12 mouse cellular contexts compared by ENCODE assay signal in genomic region chr8:93888150-93888676, GRCm38 (mm10).
A peak's percentile ranks its signal among the peaks of the same experiment; 100 is the strongest.
DNase-seq lines count a peak whose midpoint lies in the region; ATAC-seq and TF ChIP-seq lines count a peak whose summit lies in the region.
"Had no signal": no experiment of that assay in that cellular context is flagged by ENCODE, and none has a peak within 500 bp of the region (broad histone marks: within the 10 kb centered on the region; RNA-seq: fewer than 3 reads in every experiment).

No protein-coding gene starts in this region.

- ATAC-seq in heart, embryonic 12.5 days (ENCODE audit: insufficient number of reproducible peaks, low FRiP score) = no peak
- ATAC-seq in intestine, embryonic 16.5 days = 0 out of 2 replicates have a peak, but pooled peaks have one; percentile 28

- DNase-seq in heart, adult 2 months = no peak
- DNase-seq in left cerebral cortex, adult 2 months (ENCODE audit: extremely low spot score in 1 of 2, low spot score in 2 of 2) = no peak
- no peak for DNase-seq in left cerebral cortex, adult 11 months (ENCODE audit: low spot score)
- no peak for DNase-seq in gastrocnemius, adult 8-10 months (ENCODE audit: low spot score in 2 of 2)
- no peak for DNase-seq in gastrocnemius, postnatal 4 days (ENCODE audit: low spot score in 2 of 2)
- DNase-seq: right cerebral cortex, postnatal 4 days; thymus, postnatal 4 days had no signal

- no peak for TF ChIP-seq POLR2A in heart, adult 2 months (IDR thresholded peaks at IDR 0.05; ENCODE audit: insufficient read depth, low read depth, low read length)
- TF ChIP-seq POLR2A in cortical plate, adult 2 months (IDR thresholded peaks at IDR 0.05; ENCODE audit: extremely low read depth, insufficient read depth, low read length) = no peak

- H3K4me2 ChIP-seq in heart, embryonic 12.5 days = no peak overlapping the region
- H3K4me2 ChIP-seq in intestine, embryonic 16.5 days (ENCODE audit: low read depth, low read length) = no peak overlapping the region
- H3K4me2 ChIP-seq: lung, embryonic 15.5 days; stomach, embryonic 15.5 days had no signal

- H3K27ac ChIP-seq in heart, embryonic 12.5 days (ENCODE audit: poor library complexity, severe bottlenecking) = peak overlapping the region; percentile 84
- no peak overlapping the region; the same call in 1 of the 2 replicates for H3K27ac ChIP-seq in heart, adult 2 months
- H3K27ac ChIP-seq in left cerebral cortex, adult 2 months = peak overlapping the region; percentile 83
- peak overlapping the region; percentile 77 for H3K27ac ChIP-seq in cortical plate, adult 2 months (ENCODE audit: insufficient read depth, low read length)
- peak overlapping the region; percentile 73 for H3K27ac ChIP-seq in intestine, embryonic 16.5 days (ENCODE audit: low read length)
- H3K27ac ChIP-seq: lung, embryonic 15.5 days had no signal

- H3K36me3 ChIP-seq in heart, embryonic 12.5 days = no peaks in the 10 kb centered on the region
- H3K36me3 ChIP-seq in heart, adult 2 months (ENCODE audit: control insufficient read depth, insufficient read depth, low read length) = no peaks in the 10 kb centered on the region
- no peaks in the 10 kb centered on the region for H3K36me3 ChIP-seq in intestine, embryonic 16.5 days (ENCODE audit: control insufficient read depth, insufficient read depth, low read length)
- H3K36me3 ChIP-seq: lung, embryonic 15.5 days; stomach, embryonic 15.5 days had no signal

- no peak overlapping the region for H3K4me3 ChIP-seq in heart, embryonic 12.5 days
- H3K4me3 ChIP-seq in heart, adult 2 months = no peak overlapping the region
- no peak overlapping the region for H3K4me3 ChIP-seq in left cerebral cortex, adult 2 months
- H3K4me3 ChIP-seq in cortical plate, adult 2 months (ENCODE audit: insufficient read depth, low read length) = no peak overlapping the region
- H3K4me3 ChIP-seq in intestine, embryonic 16.5 days (ENCODE audit: low read length) = no peak overlapping the region
- H3K4me3 ChIP-seq: lung, embryonic 15.5 days; stomach, embryonic 15.5 days had no signal

- H3K4me1 ChIP-seq in heart, embryonic 12.5 days (replicated peaks) = peaks cover 31% of the 10 kb centered on the region
- H3K4me1 ChIP-seq in heart, adult 2 months (ENCODE audit: control insufficient read depth, insufficient read depth, low read length) = peaks cover 3% of the 10 kb centered on the region
- H3K4me1 ChIP-seq in cortical plate, adult 2 months (ENCODE audit: control insufficient read depth, insufficient read depth, low read length) = peaks cover 15% of the 10 kb centered on the region
- peaks cover 7% of the 10 kb centered on the region for H3K4me1 ChIP-seq in intestine, embryonic 16.5 days (ENCODE audit: control insufficient read depth, insufficient read depth, low read length)
- H3K4me1 ChIP-seq: stomach, embryonic 15.5 days had no signal

- TF ChIP-seq EP300 in heart, adult 2 months (IDR thresholded peaks at IDR 0.05; ENCODE audit: insufficient read depth, low read depth, low read length) = no peak

- H3K27me3 ChIP-seq in heart, embryonic 12.5 days (replicated peaks) = no peaks in the 10 kb centered on the region
- no peaks in the 10 kb centered on the region for H3K27me3 ChIP-seq in heart, adult 2 months (ENCODE audit: control insufficient read depth, insufficient read depth, low read length)
- H3K27me3 ChIP-seq in intestine, embryonic 16.5 days (replicated peaks; ENCODE audit: control insufficient read depth, insufficient read depth, low read length) = no peaks in the 10 kb centered on the region
- H3K27me3 ChIP-seq: lung, embryonic 15.5 days; stomach, embryonic 15.5 days had no signal

- no peak for TF ChIP-seq CTCF in heart, adult 2 months (IDR thresholded peaks at IDR 0.05)
- no peak for TF ChIP-seq CTCF in left cerebral cortex, adult 2 months (IDR thresholded peaks at IDR 0.05)
- TF ChIP-seq CTCF in cortical plate, adult 2 months (IDR thresholded peaks at IDR 0.05; ENCODE audit: extremely low read depth, insufficient read depth, low read length) = no peak

- H3K79me2 ChIP-seq in heart, adult 2 months (replicated peaks; ENCODE audit: control insufficient read depth, insufficient read depth, low read length) = no peaks in the 10 kb centered on the region

- WGBS in heart, embryonic 12.5 days = 41% methylated on average over 4 of the region's 4 CpGs
- 60% methylated on average over 4 of the region's 4 CpGs for WGBS in heart, adult 2 months
- 29% methylated on average over 4 of the region's 4 CpGs for WGBS in intestine, embryonic 16.5 days

- intact Hi-C loops in heart, adult 2 months (cut with DNase I) = no loop called here
- intact Hi-C loops in left cerebral cortex, adult 2 months (cut with DNase I) = no loop called here

- H3K9ac ChIP-seq in heart, embryonic 12.5 days = peak overlapping the region; percentile 14; the same call in 1 of the 2 replicates
- no peak overlapping the region for H3K9ac ChIP-seq in heart, adult 2 months (ENCODE audit: low read depth, low read length)
- H3K9ac ChIP-seq in intestine, embryonic 16.5 days (ENCODE audit: low read depth, low read length) = no peak overlapping the region
- H3K9ac ChIP-seq: lung, embryonic 15.5 days; stomach, embryonic 15.5 days had no signal

- H3K9me3 ChIP-seq in heart, embryonic 12.5 days (replicated peaks) = peaks cover 6% of the 10 kb centered on the region; the same call in 1 of the 2 replicates
- no peaks in the 10 kb centered on the region for H3K9me3 ChIP-seq in intestine, embryonic 16.5 days (ENCODE audit: control insufficient read depth, low read length)
- H3K9me3 ChIP-seq: lung, embryonic 15.5 days; stomach, embryonic 15.5 days had no signal
